Mouse (Mus musculus): ENCODE measurements around the gene Rap1b. TPM values are rescaled to one million over a fixed set of nuclear protein-coding genes. Genes with fewer than 3 reads are reported as not detected.

The Rap1b gene
- total RNA-seq, 4 experiments from 2014 or later: 56.6 to 59.8 (median 59.1) TPM

DNA sequence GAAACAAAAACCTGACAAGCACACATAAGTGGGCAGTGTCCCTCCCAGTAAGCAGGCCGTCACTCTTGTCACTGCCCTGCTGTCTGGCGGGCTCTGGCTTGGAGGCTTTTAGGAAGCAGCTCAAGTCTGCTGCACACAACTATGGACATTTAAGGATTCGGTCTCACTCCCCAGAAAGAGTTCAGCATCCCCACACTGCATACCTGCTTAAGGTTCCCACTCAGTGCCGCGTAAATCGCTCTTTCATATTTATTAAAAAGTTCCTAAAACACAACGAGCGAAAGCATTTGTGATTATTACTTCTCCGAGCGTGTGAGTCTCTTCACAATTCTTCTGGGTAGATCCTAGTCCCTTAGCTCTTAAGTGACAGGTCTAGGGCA, 74.7 kb downstream of the Rap1b start:
- DNase-seq (ENCODE audit: low spot score in 2 of 2): no peak

DNA sequence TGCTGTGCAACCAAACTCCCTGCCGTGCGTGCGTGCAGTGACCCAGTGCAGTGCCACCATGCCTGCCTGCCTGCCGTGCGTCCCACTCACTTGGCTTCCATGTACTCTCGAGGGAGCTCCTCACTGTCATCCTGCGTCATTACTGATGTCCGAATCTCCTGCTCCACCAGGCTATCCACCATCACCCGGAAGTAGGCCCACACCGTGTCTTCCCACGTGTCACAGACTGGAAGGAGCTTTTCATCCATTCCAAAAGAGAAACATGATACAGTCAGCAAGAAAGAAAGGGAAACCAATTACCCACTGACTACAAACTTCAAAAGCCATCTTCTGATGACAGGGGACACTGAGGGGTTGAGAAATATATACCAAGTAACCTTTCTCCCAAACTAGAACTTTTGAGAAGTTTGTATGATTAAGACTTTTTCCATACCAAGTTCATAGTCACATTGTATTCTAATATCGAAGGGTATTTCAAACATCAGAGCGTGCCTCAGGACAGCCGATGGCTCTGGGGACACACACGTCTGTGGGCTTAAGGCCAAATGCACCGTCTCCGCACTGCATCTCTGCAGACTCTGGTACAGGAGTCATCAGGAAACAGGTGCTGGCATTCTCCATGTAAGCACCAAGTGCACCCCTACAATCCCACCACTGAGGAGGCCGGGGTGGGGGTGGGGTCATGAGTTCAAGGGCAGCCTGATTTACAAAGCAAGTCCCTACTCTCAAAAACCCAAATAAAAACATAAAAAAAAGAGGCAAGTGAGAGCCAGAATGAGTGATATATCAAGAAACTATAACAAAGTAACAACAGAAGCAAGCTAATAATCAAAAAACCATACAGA, 75.3 kb downstream of the Rap1b start:
- no peak for DNase-seq (ENCODE audit: low spot score in 2 of 2)

DNA sequence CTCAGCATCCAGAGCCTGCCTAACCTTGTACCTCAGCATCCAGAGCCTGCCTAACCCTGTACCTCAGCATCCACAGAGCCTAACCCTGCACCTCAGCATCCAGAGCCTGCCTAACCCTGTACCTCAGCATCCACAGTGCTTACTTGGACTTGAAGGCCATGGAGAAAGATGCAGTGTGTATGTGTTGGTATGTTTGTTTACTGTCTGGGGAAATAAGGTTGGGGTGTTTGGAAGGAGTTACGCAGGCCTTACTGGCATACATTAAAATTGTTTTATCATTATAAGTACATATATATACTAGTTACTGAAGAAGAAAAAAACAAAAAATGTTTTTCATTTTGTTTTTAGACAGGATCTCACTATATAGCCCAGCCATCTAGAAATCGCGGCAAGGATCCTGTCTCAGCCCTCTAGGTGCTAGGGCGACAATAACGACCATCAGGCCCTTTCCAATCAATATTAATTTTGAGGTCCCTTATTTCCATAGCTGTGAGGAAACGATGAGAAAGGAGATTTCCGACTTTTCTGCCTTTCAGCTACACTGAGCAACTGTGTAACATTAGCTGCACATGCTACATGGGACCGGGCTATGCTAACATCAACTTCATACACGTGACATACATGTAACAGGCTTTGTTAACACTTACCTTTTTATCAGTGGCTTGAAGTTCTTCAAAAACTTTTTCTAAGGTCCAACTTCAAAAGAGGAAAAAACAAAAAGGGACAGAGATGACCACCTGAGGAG, 76.1 kb downstream of the Rap1b start:
- DNase-seq (ENCODE audit: low spot score in 2 of 2): no peak

- no peak for DNase-seq (ENCODE audit: low spot score in 2 of 2)
These were observed 77.7 kb downstream of the Rap1b start for GRCm38 (mm10) chr10:117768141-117768440.

DNA sequence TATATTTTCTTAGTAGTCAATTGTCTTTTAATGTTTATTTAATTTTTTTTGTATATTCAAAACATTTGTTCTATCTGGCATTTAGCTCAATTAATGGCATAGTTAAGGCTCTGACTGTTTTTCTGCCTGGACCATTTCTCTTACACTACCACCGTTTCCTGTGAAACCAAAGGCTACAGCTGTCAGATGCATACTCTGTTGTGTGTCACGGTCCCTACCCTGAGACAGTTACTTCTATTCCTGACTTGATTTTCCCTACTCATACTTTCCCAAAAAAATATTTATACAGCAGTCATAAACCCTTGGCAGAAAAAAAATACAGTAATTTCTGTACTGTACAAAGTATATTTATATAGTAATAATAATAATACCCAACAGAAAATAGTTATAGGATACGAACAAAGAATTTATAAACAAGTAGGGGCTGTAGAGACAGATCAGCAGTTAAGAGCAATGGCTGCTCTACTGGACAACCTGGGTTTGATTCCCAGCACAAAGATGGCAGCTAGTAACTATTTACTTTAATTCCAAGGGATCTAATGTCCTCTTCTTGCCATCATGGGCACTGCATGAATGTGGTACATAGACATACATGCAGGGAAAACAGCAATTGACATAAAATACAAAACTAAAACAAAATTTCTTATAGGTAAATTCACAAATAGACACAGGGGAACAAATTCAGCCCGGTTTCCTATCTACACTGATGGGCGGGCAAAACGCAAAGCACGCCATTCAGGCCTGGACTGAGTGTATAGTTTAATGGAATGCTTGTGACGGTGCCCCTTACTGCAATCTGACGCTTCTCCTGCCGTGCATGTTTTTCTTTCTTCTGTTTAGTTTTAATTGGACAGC, 78.3 kb downstream of the Rap1b start:
- no peak for DNase-seq (ENCODE audit: low spot score in 2 of 2)

DNA sequence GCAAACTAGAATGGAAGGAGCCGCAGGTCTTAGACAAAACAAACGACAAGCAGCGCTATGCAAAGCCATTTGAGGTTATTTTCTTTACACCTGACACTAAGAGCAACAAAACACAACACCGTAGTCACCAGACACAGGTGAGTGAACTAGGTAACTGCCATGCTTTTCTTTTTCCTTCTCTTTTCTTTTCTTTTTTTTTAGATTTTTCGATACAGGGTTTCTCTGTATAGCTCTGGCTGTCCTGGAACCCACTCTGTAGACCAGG, 79.0 kb downstream of the Rap1b start:
- no peak for DNase-seq (ENCODE audit: low spot score in 2 of 2)

- DNase-seq (ENCODE audit: low spot score in 2 of 2): no peak
These were observed 79.5 kb downstream of the Rap1b start for GRCm38 (mm10) chr10:117766111-117766895.

DNA sequence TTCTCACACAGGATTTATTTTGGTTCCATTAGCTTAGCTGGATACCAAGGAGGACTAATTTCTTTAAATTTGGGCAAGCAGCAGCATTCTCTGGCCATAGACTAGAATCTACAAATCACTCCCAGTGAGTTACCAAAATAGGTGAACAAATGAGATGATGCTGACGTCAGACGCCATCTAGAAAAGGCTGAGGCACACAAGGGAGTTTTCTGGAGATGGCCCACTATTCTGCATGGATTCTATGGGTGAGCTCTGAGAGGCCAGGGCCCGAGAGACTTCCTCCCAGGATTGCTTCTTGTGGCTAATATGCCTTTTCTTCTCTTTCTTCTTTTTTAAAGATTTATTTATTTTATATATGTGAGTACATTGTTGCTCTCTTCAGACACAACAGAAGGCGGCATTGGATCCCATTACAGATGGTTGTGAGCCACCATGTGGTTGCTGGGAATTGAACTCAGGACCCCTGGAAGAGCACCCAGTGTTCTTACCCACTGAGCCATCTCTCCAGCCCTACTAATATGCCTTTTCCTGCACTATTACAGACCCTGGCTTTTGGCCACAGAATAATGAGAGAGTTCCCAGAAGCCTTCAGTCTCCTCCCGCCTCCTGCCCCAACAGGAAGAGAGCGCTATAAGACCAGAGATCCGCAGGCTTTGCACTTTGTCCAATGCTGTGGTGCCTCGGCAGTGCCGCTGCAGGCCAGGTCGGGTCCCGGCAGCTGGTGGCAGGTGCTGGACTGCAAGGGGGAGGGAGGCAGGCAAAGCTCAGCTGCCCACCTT, 80.5 kb downstream of the Rap1b start:
- no peak for DNase-seq (ENCODE audit: low spot score in 2 of 2)

DNA sequence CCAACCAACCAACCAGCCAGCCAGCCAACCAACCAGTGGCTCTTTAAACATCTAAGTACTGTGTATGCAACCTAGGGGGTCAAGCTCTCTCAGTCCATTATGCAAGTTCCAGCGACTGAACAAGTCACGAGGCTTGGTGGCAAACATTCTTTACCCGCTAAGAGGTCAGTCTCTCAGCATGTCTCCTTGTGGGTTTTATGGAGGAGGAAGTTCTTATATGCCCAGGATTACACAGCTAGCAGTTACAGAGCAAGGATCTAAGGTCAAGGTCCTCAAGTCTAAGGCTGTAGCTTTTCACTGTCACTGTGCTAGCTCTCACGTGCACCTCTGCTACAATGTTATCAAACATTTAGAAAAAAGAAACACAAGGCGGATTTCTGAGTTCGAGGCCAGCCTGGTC, 81.2 kb downstream of the Rap1b start:
- DNase-seq (ENCODE audit: low spot score in 2 of 2): no peak

Other genes starting within 250 kb of the Rap1b start
- 10 to 100 TPM in 2 of 4 experiments, 1 to 10 TPM in 2; 9.1 to 11.4 (median 9.7) TPM for gene Cpm, start 216.5 kb downstream of the Rap1b start, total RNA-seq (2022)
- 10 to 100 TPM; 54.5 to 67.0 (median 58.7) TPM for gene Mdm2, start 135.3 kb downstream of the Rap1b start, total RNA-seq (2022)
- 10 to 100 TPM; 29.7 to 33.1 (median 31.9) TPM for gene Slc35e3, start 99.7 kb downstream of the Rap1b start, total RNA-seq (2022)
- 10 to 100 TPM; 16.8 to 20.6 (median 18.3) TPM for gene Nup107, start 53.3 kb downstream of the Rap1b start, total RNA-seq (2022)

All from layer of hippocampus, adult 8-10 months (tissue).